Mouse (Mus musculus) lung, postnatal 0 days (tissue): ENCODE measurements around the gene Olfr63. TPM values are rescaled to one million over a fixed set of nuclear protein-coding genes. Genes with fewer than 3 reads are reported as not detected.
A peak's percentile ranks its signal among the peaks of the same experiment; 100 is the strongest.
"Not testable (repeated sequence)": the region's sequence is repeated elsewhere in the genome, so short reads cannot be mapped to it uniquely, and the experiment has no call there.

ENCODE experiments used
- ATAC-seq: fragments of 200-750 bp; cut with Nextera tagmentation; 2 replicates; pipeline ENCODE4 v1.8.0; 2017; ENCODE audit warnings: moderate library complexity
- DNase-seq: peaks from one replicate; pipeline ENCODE4 v3.0.0-alpha.2; 2016; ENCODE audit warnings: low spot score
- H3K27ac ChIP-seq: fragments of 300-500 bp; sonication (generic); 2 replicates; pipeline ENCODE4 v1.5.1; 2014; ENCODE audit warnings: antibody characterized with exemption, mild to moderate bottlenecking, low read length, mixed read lengths
- H3K27me3 ChIP-seq: fragments of 300-500 bp; sonication (generic); replicated peaks from 2 replicates; pipeline ENCODE4 v1.6.1; 2014; ENCODE audit warnings: low read length, mixed read lengths; ENCODE audit not compliant: insufficient read depth
- H3K36me3 ChIP-seq: fragments of 300-500 bp; sonication (generic); 2 replicates; pipeline ENCODE4 v1.6.1; 2014; ENCODE audit warnings: low read length, mixed read lengths; ENCODE audit not compliant: insufficient read depth
- H3K4me1 ChIP-seq: fragments of 300-500 bp; sonication (generic); 2 replicates; pipeline ENCODE4 v1.6.1; 2014; ENCODE audit warnings: antibody characterized with exemption, low read depth, low read length, mixed read lengths; ENCODE audit not compliant: insufficient read depth
- H3K4me2 ChIP-seq: fragments of 300-500 bp; sonication (generic); replicated peaks from 2 replicates; pipeline ENCODE4 v1.6.1; 2014; ENCODE audit warnings: low read depth, mild to moderate bottlenecking, low read length, moderate library complexity, mixed read lengths
- H3K4me3 ChIP-seq: fragments of 300-500 bp; sonication (generic); 2 replicates; pipeline ENCODE4 v1.5.1; 2014; ENCODE audit warnings: low read depth, low read length
- H3K9ac ChIP-seq: fragments of 300-500 bp; sonication (generic); replicated peaks from 2 replicates; pipeline ENCODE4 v1.6.1; 2014; ENCODE audit warnings: low read depth, mild to moderate bottlenecking
- H3K9me3 ChIP-seq: fragments of 300-500 bp; sonication (generic); 2 replicates; pipeline ENCODE4 v1.6.1; 2016; ENCODE audit warnings: low read length, mixed read lengths
- CTCF ChIP-seq: IDR thresholded peaks from 2 replicates; pipeline ENCODE4 v1.5.1; 2016; ENCODE audit warnings: antibody characterized with exemption, mild to moderate bottlenecking
- EP300 ChIP-seq: IDR thresholded peaks from 2 replicates; pipeline ENCODE4 v1.6.1; 2016; ENCODE audit warnings: antibody characterized with exemption, mild to moderate bottlenecking, control low read depth
- WGBS: fragments of 180-500 bp; shearing (Covaris S2); extraction: QIAGEN DNeasy Blood & Tissue Kit; methylation state at CpG from one replicate; pipeline ENCODE4 v1.1.7; 2014; 5-methylcytosine and 5-hydroxymethylcytosine counted together
- polyA plus RNA-seq: library from polyadenylated mRNA; unstranded; fragments of >200 nt; fragmentation: Nextera tagmentation; extraction: Ambion mirVana; gene quantifications from 2 replicates; pipeline ENCODE4 v1.2.1, GENCODE M21; 2015

The Olfr63 gene
- 0.01 TPM in 2 replicates for polyA plus RNA-seq

DNA sequence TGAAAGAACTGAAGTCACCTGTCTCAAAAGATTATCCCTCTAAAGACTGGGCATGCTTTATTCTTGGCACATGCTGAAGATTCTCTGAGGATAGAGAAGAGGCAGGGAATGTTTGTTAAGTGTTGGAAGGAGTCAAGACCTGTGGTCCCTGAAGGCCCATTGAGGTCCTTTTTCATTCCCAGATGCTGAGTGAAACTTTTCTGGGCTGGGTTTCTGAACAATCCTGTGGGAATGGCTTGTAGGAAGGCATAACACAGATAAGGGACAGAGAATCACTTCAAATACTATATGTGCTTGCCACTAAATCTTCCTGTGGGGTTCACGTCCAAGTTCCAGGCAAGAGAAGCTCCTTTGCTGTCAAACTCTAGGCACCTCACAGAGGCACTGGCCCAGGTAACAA is at the start of gene Olfr63:
Olfr63 (plus strand) TSS at position 301 of the 400 bp plus-strand sequence.
- TF ChIP-seq EP300 (no peak), CTCF (no peak)
- Histone ChIP-seq H3K9ac (no peak within 1 kb of the TSS), H3K4me1 (no peaks in the 10 kb centered on the region), H3K4me2 (no peak within 1 kb of the TSS), H3K27me3 (no peaks in the 10 kb centered on the region), H3K27ac (no peak within 1 kb of the TSS), H3K9me3 (no peaks in the 10 kb centered on the region), H3K4me3 (no peak within 1 kb of the TSS), H3K36me3 (no peaks in the 10 kb centered on the region)
- DNase-seq (no peak), ATAC-seq (no peak)
- 41% methylated on average over 1 of the region's 1 CpGs for WGBS

DNA sequence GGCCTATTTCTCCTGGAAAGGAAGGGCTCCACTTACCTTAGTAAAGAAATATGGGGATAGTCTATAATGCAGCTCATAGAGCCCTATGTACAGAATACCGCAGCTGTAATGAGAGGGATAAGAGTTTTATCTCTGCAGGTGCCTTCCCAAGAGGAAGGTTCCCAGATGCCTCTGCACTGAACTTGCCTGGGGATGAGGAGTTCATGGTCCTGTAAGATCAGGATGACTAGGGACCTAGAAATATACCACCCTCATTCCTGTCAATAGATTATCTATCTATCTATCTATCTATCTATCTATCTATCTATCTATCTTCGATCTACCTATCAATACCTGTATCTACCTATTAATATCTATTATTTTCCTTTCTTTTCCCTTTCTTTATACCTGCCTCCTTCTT is 42.9 kb upstream of the Olfr63 start, which contains the start of gene Olfr1564:
Olfr1564 (minus strand) TSS at position 101 of the 400 bp plus-strand sequence.
- TF ChIP-seq EP300 (no peak), CTCF (no peak)
- Histone ChIP-seq H3K4me3 (no peak within 1 kb of the TSS), H3K27me3 (no peaks in the 10 kb centered on the region), H3K36me3 (no peaks in the 10 kb centered on the region), H3K27ac (no peak within 1 kb of the TSS), H3K9me3 (no peaks in the 10 kb centered on the region; the same call in 1 of the 2 replicates), H3K9ac (no peak within 1 kb of the TSS), H3K4me2 (no peak within 1 kb of the TSS), H3K4me1 (no peaks in the 10 kb centered on the region)
- DNase-seq (no peak), ATAC-seq (no peak)
- 66% methylated on average over 2 of the region's 2 CpGs for WGBS

DNA sequence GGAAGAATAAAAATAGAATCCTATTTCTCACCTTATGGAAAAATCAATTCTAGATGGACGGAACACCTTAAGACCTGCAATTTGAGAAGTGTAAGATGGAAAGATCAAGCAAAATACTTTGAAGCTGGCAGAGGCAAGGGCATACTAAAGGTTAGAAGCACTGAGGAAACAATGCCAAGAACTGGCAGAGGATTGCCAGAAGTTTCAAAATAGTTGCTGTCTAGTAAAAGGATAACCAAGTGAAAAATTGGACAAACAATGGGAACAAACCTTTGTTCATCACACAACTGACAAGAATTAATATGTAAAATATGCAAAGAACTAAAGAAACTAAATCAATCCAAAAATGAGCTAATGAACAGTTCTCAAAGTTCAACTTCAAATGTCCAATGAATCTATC is 27.8 kb upstream of the Olfr63 start:
- not testable (repeated sequence) for H3K27me3 ChIP-seq, H3K9me3 ChIP-seq, H3K4me1 ChIP-seq, H3K4me3 ChIP-seq, H3K4me2 ChIP-seq, ATAC-seq, H3K27ac ChIP-seq, DNase-seq, H3K9ac ChIP-seq, H3K36me3 ChIP-seq
- 98% methylated on average over 1 of the region's 1 CpGs for WGBS

DNA sequence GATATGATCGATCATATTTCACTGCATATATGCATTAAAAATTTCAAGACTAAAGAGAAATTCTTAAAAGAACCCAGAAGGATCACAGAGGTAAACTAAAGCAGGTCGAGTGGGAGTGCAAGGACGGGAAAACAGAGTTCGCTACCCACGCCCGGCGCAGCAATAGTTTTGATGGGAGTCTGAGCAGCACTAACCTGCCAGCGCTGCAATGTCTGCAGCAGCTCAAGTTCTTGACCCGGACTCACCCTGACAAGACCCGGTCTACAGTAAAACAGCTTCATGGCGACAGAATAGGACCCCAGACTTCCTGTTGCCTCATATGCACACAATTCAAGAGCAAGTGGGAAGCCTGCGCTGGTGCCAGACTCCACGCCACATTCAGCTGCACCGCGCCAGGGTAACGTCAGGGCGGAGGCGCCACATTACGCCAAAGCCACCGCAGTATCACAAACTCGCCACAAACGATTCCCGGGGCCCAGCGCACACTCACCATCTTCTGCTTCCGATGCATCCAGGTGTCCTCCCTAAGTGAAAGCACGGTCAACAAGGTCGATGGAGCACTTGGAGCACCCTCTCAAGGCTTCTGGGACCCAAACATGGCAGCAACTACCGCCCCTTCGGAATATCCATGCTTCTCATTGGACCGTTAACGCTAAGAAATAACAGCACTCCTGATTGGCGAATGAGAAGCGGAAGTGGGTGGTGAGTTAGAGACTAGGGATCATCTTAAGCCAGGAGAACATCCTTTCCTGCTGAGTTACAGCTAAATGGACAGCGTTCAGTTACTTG is 9.8 kb upstream of the Olfr63 start, which contains the start of gene Zfp955a:
Zfp955a (minus strand) TSS at position 616 of the 789 bp plus-strand sequence.
- not testable (repeated sequence) for DNase-seq, H3K9ac ChIP-seq, H3K27ac ChIP-seq, H3K27me3 ChIP-seq, H3K4me2 ChIP-seq, H3K9me3 ChIP-seq, H3K36me3 ChIP-seq, H3K4me1 ChIP-seq, H3K4me3 ChIP-seq
- 38% methylated on average over 1 of the region's 34 CpGs for WGBS
- ATAC-seq = peak; percentile 100

DNA sequence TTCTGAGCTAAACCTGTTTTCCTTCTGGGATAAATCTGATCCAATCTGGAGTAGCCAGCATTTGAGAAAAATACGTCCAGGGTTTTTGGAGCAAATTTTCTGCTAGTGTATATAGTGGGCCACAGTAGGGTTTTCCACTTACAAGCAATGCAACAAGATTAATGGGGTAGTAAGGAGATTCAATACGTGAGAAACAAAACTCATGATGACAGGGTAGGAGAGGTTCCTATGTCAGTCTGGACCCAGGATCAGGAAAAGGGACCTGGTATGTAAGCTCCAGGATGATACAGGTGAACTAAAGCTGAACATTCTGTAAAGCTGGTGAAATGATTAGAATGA is 9.2 kb upstream of the Olfr63 start:
- not testable (repeated sequence) for DNase-seq, ATAC-seq, H3K36me3 ChIP-seq, H3K27me3 ChIP-seq, H3K4me3 ChIP-seq, H3K4me2 ChIP-seq, H3K4me1 ChIP-seq, H3K27ac ChIP-seq, H3K9me3 ChIP-seq, H3K9ac ChIP-seq
- no CpG with 5 or more reads among the region's 2 CpGs for WGBS

DNA sequence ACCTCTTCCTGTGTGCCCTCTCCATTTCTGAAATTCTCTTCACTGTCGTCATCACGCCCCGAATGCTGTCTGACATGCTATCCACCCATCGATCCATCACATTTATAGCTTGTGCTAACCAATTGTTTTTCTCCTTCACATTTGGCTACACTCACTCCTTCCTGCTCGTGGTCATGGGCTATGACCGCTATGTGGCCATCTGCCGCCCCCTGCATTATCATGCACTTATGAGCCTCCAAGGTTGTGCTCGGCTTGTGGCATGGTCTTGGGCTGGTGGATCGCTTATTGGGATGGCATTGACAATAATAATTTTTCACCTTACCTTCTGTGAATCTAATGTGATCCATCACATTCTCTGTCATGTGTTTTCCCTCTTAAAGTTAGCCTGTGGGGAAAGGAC is 4.4 kb downstream of the Olfr63 start:
- no peak overlapping the region for H3K9ac ChIP-seq
- no peak overlapping the region for H3K4me2 ChIP-seq
- H3K27me3 ChIP-seq = no peaks in the 10 kb centered on the region
- no peak for TF ChIP-seq CTCF
- TF ChIP-seq EP300 = no peak
- no peak for ATAC-seq
- 88% methylated on average over 9 of the region's 9 CpGs for WGBS
- no peaks in the 10 kb centered on the region for H3K9me3 ChIP-seq
- H3K27ac ChIP-seq = no peak overlapping the region
- H3K36me3 ChIP-seq = no peaks in the 10 kb centered on the region
- no peak for DNase-seq
- no peaks in the 10 kb centered on the region for H3K4me1 ChIP-seq
- no peak overlapping the region for H3K4me3 ChIP-seq

DNA sequence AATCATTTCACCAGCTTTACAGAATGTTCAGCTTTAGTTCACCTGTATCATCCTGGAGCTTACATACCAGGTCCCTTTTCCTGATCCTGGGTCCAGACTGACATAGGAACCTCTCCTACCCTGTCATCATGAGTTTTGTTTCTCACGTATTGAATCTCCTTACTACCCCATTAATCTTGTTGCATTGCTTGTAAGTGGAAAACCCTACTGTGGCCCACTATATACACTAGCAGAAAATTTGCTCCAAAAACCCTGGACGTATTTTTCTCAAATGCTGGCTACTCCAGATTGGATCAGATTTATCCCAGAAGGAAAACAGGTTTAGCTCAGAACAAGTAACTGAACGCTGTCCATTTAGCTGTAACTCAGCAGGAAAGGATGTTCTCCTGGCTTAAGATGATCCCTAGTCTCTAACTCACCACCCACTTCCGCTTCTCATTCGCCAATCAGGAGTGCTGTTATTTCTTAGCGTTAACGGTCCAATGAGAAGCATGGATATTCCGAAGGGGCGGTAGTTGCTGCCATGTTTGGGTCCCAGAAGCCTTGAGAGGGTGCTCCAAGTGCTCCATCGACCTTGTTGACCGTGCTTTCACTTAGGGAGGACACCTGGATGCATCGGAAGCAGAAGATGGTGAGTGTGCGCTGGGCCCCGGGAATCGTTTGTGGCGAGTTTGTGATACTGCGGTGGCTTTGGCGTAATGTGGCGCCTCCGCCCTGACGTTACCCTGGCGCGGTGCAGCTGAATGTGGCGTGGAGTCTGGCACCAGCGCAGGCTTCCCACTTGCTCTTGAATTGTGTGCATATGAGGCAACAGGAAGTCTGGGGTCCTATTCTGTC is 24.8 kb downstream of the Olfr63 start, which contains the start of gene Zfp955b:
Zfp955b (plus strand) TSS at position 506 of the 837 bp plus-strand sequence.
- WGBS = no CpG with 5 or more reads among the region's 25 CpGs

DNA sequence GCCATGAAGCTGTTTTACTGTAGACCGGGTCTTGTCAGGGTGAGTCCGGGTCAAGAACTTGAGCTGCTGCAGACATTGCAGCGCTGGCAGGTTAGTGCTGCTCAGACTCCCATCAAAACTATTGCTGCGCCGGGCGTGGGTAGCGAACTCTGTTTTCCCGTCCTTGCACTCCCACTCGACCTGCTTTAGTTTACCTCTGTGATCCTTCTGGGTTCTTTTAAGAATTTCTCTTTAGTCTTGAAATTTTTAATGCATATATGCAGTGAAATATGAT is 25.3 kb downstream of the Olfr63 start:
- not testable (repeated sequence) for H3K4me3 ChIP-seq, H3K36me3 ChIP-seq, H3K4me1 ChIP-seq, H3K4me2 ChIP-seq, H3K27ac ChIP-seq, DNase-seq, ATAC-seq, H3K27me3 ChIP-seq, H3K9ac ChIP-seq, H3K9me3 ChIP-seq
- WGBS = no CpG with 5 or more reads among the region's 9 CpGs

More for the DNA sequence above, 24.8 kb downstream of the Olfr63 start, which contains the start of gene Zfp955b:
- not testable (repeated sequence) for DNase-seq, H3K4me2 ChIP-seq, H3K27ac ChIP-seq, H3K4me3 ChIP-seq, H3K9me3 ChIP-seq, H3K27me3 ChIP-seq, H3K9ac ChIP-seq, H3K4me1 ChIP-seq, H3K36me3 ChIP-seq
- peak; percentile 100 for ATAC-seq
